ENCODE assay signal across 10 mouse cellular contexts in genomic region chr13:43807272-43807675, GRCm38 (mm10). TPM values are rescaled to one million over a fixed set of nuclear protein-coding genes. Genes with fewer than 3 reads are reported as not detected.
DNase-seq lines count a peak whose midpoint lies in the region; ATAC-seq lines count a peak whose summit lies in the region.
"Had no signal": no experiment of that assay in that cellular context is flagged by ENCODE, and none has a peak within 500 bp of the region (broad histone marks: within the 10 kb centered on the region; RNA-seq: fewer than 3 reads in every experiment).

No protein-coding gene starts in this region.

- ATAC-seq in limb, embryonic 12.5 days (ENCODE audit: insufficient number of reproducible peaks, insufficient read depth, low FRiP score, low TSS enrichment, low read depth), result no peak
- peak; percentile 61; the same call in 1 of the 2 replicates for ATAC-seq in hindbrain, embryonic 12.5 days (ENCODE audit: low FRiP score)
- no peak; the same call in 1 of the 2 replicates for ATAC-seq in limb, embryonic 13.5 days (ENCODE audit: low FRiP score, low read depth)
- ATAC-seq: liver, postnatal 0 days had no signal

- H3K4me1 ChIP-seq in limb, embryonic 12.5 days (replicated peaks), result peaks cover 14% of the 10 kb centered on the region
- H3K4me1 ChIP-seq in limb, embryonic 10.5 days, result no peaks in the 10 kb centered on the region
- peaks cover 19% of the 10 kb centered on the region for H3K4me1 ChIP-seq in hindbrain, embryonic 12.5 days
- H3K4me1 ChIP-seq in limb, embryonic 13.5 days, result peaks cover 26% of the 10 kb centered on the region

- 0 out of 2 replicates have a peak overlapping the region, but pooled peaks have one; percentile 56 for H3K27ac ChIP-seq in limb, embryonic 12.5 days
- H3K27ac ChIP-seq in limb, embryonic 10.5 days, result no peak overlapping the region
- peak overlapping the region; percentile 52 for H3K27ac ChIP-seq in hindbrain, embryonic 12.5 days
- H3K27ac ChIP-seq in limb, embryonic 13.5 days, result peak overlapping the region; percentile 52; the same call in 1 of the 2 replicates

- no peaks in the 10 kb centered on the region for H3K27me3 ChIP-seq in limb, embryonic 12.5 days
- no peaks in the 10 kb centered on the region for H3K27me3 ChIP-seq in limb, embryonic 10.5 days (ENCODE audit: low read depth, poor library complexity, severe bottlenecking)
- H3K27me3 ChIP-seq in hindbrain, embryonic 12.5 days, result no peaks in the 10 kb centered on the region
- H3K27me3 ChIP-seq in limb, embryonic 13.5 days, result no peaks in the 10 kb centered on the region

- H3K4me3 ChIP-seq in limb, embryonic 12.5 days (replicated peaks), result no peak overlapping the region
- H3K4me3 ChIP-seq in limb, embryonic 10.5 days, result no peak overlapping the region
- H3K4me3 ChIP-seq in hindbrain, embryonic 12.5 days, result no peak overlapping the region
- no peak overlapping the region for H3K4me3 ChIP-seq in limb, embryonic 13.5 days
- H3K4me3 ChIP-seq: myocyte had no signal

- no peaks in the 10 kb centered on the region for H3K36me3 ChIP-seq in limb, embryonic 12.5 days
- no peaks in the 10 kb centered on the region for H3K36me3 ChIP-seq in limb, embryonic 10.5 days
- H3K36me3 ChIP-seq in hindbrain, embryonic 12.5 days, result no peaks in the 10 kb centered on the region
- peaks cover 7% of the 10 kb centered on the region for H3K36me3 ChIP-seq in limb, embryonic 13.5 days

- WGBS in limb, embryonic 12.5 days, result 75% methylated on average over 3 of the region's 3 CpGs
- WGBS in limb, embryonic 10.5 days, result 91% methylated on average over 3 of the region's 3 CpGs
- WGBS in hindbrain, embryonic 12.5 days, result 35% methylated on average over 3 of the region's 3 CpGs
- WGBS in limb, embryonic 13.5 days, result 72% methylated on average over 3 of the region's 3 CpGs

- H3K9me3 ChIP-seq in limb, embryonic 12.5 days, result no peaks in the 10 kb centered on the region
- H3K9me3 ChIP-seq in limb, embryonic 10.5 days (replicated peaks), result no peaks in the 10 kb centered on the region
- no peaks in the 10 kb centered on the region for H3K9me3 ChIP-seq in hindbrain, embryonic 12.5 days (replicated peaks)
- no peaks in the 10 kb centered on the region for H3K9me3 ChIP-seq in limb, embryonic 13.5 days

- H3K9ac ChIP-seq in limb, embryonic 12.5 days (replicated peaks), result no peak overlapping the region
- no peak overlapping the region for H3K9ac ChIP-seq in hindbrain, embryonic 12.5 days
- no peak overlapping the region for H3K9ac ChIP-seq in limb, embryonic 13.5 days
- H3K9ac ChIP-seq: liver, postnatal 0 days had no signal

- DNase-seq in limb, embryonic 10.5 days (ENCODE audit: low spot score), result no peak
- DNase-seq in lung, postnatal 4 days, result peak; percentile 64 to 75
- DNase-seq in ovary, postnatal 36 days (ENCODE audit: low spot score), result no peak
- DNase-seq in kidney, postnatal 4 days, result no peak
- DNase-seq: kidney, adult 2 months; liver, postnatal 0 days had no signal

- H3K4me2 ChIP-seq in limb, embryonic 12.5 days, result no peak overlapping the region
- peak overlapping the region; percentile 26; the same call in 1 of the 2 replicates for H3K4me2 ChIP-seq in hindbrain, embryonic 12.5 days (replicated peaks)
- H3K4me2 ChIP-seq in limb, embryonic 13.5 days (replicated peaks), result no peak overlapping the region

RNA-seq across cellular contexts. Expression of gene Cd83, which starts 22.7 kb away (rescaled TPM):
- polyA plus RNA-seq in limb, embryonic 12.5 days (2016; fragmentation: Nextera tagmentation; extraction: Ambion mirVana), result 13.2 and 14.2 TPM in 2 replicates
- 4.2 and 5.0 TPM in 2 replicates for polyA plus RNA-seq in limb, embryonic 10.5 days (2016; fragmentation: Nextera tagmentation; extraction: Ambion mirVana)
- 10.0 and 11.4 TPM in 2 replicates for polyA plus RNA-seq in hindbrain, embryonic 12.5 days (2016; fragmentation: Nextera tagmentation; extraction: Ambion mirVana)
- polyA plus RNA-seq in limb, embryonic 13.5 days (2015; fragmentation: Nextera tagmentation; extraction: Ambion mirVana), result 27.0 and 28.4 TPM in 2 replicates
- polyA plus RNA-seq: myocyte had no signal

Comparison
In these comparisons a context has a peak if more than half of its experiments do, and no peak if none do; other contexts are left out.
1. DNase-seq: peak in lung, postnatal 4 days (2 of 2); none in limb, embryonic 10.5 days (single experiment), ovary, postnatal 36 days (single experiment) and kidney, postnatal 4 days (0 of 2).